Mouse (Mus musculus) lung, embryonic 14.5 days (tissue): ENCODE data around the gene Lrp2. TPM values are rescaled to one million over a fixed set of nuclear protein-coding genes. Genes with fewer than 3 reads are reported as not detected.

Source experiments
- ATAC-seq: fragments of 200-750 bp; cut with Nextera tagmentation; 2 replicates; pipeline ENCODE4 v1.8.0; 2017; ENCODE audit warnings: mild to moderate bottlenecking, moderate TSS enrichment, moderate library complexity; ENCODE audit not compliant: insufficient read depth
- DNase-seq: peaks from one replicate; pipeline ENCODE4 v3.0.0-alpha.2; 2015
- H3K27ac ChIP-seq: fragments of 300-500 bp; sonication (generic); 2 replicates; pipeline ENCODE4 v1.5.1; 2014; ENCODE audit warnings: low read depth, mild to moderate bottlenecking, moderate library complexity
- H3K27me3 ChIP-seq: fragments of 300-500 bp; sonication (generic); 2 replicates; pipeline ENCODE4 v1.6.1; 2014; ENCODE audit warnings: low read length, control low read depth; ENCODE audit not compliant: insufficient read depth
- H3K36me3 ChIP-seq: fragments of 300-500 bp; sonication (generic); 2 replicates; pipeline ENCODE4 v1.6.1; 2014; ENCODE audit warnings: control low read depth; ENCODE audit not compliant: insufficient read depth
- H3K4me1 ChIP-seq: fragments of 300-500 bp; sonication (generic); 2 replicates; pipeline ENCODE4 v1.6.1; 2014; ENCODE audit warnings: antibody characterized with exemption, control low read depth; ENCODE audit not compliant: insufficient read depth
- H3K4me2 ChIP-seq: fragments of 300-500 bp; sonication (generic); 2 replicates; pipeline ENCODE4 v1.6.1; 2014; ENCODE audit warnings: mild to moderate bottlenecking
- H3K4me3 ChIP-seq: fragments of 300-500 bp; sonication (generic); 2 replicates; pipeline ENCODE4 v1.5.1; 2014; ENCODE audit warnings: low read depth, low read length
- H3K9ac ChIP-seq: fragments of 300-500 bp; sonication (generic); 2 replicates; pipeline ENCODE4 v1.6.1; 2014
- H3K9me3 ChIP-seq: fragments of 300-500 bp; sonication (generic); 2 replicates; pipeline ENCODE4 v1.6.1; 2016; ENCODE audit warnings: low read depth, low read length, control low read depth
- CTCF ChIP-seq: IDR thresholded peaks from 2 replicates; pipeline ENCODE4 v1.5.1; 2016; ENCODE audit warnings: antibody characterized with exemption, low read depth
- whole genome bisulfite sequencing: fragments of 180-500 bp; shearing (Covaris S2); extraction: QIAGEN DNeasy Blood & Tissue Kit; methylation state at CpG from one replicate; pipeline ENCODE4 v1.1.7; 2014; 5-methylcytosine and 5-hydroxymethylcytosine counted together
- polyA plus RNA-seq: library from polyadenylated mRNA; unstranded; fragments of >200 nt; fragmentation: Nextera tagmentation; extraction: Ambion mirVana; gene quantifications from 2 replicates; pipeline ENCODE4 v1.2.1, GENCODE M21; 2014

Gene Lrp2
- polyA plus RNA-seq, 1 experiment from 2014 or later: 1.1 TPM

DNA sequence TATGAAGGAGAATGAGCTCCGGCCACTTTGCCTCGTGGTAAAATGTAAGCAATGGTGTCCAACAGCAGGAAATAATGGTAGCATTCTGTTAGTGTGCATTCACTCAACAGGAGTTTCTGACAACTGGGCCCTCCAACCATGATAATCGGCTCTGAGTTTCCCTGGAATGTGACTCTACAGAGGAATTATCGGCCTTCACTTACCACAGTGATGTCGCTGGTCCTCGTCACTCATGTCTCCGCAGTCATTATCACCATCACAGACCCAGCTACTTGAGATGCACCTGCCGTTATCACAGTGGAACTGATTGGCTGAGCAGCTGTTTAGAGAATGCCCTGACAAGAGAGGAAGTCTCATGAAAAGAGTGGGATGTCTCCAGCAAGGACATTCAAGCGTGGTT lies 110.7 kb downstream of the Lrp2 start:
- WGBS: 79% methylated on average over 9 of the region's 9 CpGs
- H3K9me3 ChIP-seq: no peaks in the 10 kb centered on the region
- H3K36me3 ChIP-seq: no peaks in the 10 kb centered on the region
- H3K9ac ChIP-seq: no peak overlapping the region
- H3K4me3 ChIP-seq: no peak overlapping the region
- no peak for TF ChIP-seq CTCF
- H3K4me1 ChIP-seq: no peaks in the 10 kb centered on the region
- ATAC-seq: no peak
- H3K27ac ChIP-seq: no peak overlapping the region
- DNase-seq: no peak
- H3K27me3 ChIP-seq: no peaks in the 10 kb centered on the region
- no peak overlapping the region for H3K4me2 ChIP-seq

DNA sequence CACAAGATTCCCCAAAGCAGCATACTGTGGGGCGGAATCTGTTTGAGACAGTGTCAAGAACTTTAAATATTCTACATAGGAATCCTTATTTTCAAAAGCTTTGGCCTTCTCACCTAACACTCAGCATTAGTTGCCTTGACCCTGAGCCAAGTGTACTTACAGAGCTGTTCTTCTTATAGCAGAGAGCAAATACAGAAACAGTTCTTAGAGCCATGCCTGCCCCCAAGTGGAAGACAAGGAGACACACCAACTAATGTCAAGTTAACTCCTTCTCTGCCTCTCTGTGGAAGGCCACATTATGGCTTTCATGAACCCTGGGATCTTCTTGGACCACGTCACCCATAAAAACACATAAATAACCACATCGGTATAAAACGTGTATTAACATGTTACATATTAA lies 114.0 kb downstream of the Lrp2 start:
- ATAC-seq (peak; percentile 87), DNase-seq (peak; percentile 83)
- Histone ChIP-seq H3K4me2 (no peak overlapping the region), H3K9me3 (no peaks in the 10 kb centered on the region), H3K9ac (no peak overlapping the region), H3K27ac (no peak overlapping the region), H3K4me3 (no peak overlapping the region), H3K27me3 (no peaks in the 10 kb centered on the region), H3K4me1 (no peaks in the 10 kb centered on the region), H3K36me3 (no peaks in the 10 kb centered on the region)
- peak; percentile 54 for TF ChIP-seq CTCF
- WGBS: 61% methylated on average over 4 of the region's 4 CpGs

DNA sequence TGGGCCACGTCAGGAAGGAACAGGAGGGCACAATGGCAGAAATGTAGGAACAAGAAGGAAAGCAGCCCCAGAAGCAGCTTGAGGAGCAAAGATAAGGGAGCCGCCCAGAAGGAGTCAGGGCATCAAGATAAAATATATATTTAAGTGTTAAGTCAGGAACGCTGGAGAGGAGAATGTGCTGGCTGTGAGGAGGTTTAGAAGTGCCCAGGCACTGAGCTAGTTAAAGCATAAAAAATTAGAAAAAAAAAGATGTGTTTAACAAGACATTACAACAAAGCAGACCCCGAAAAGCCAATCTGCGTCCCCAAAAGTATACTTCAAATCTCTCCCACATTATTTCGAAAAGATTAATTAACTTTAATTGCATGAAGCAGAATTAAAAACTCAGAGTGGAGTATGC lies 122.3 kb downstream of the Lrp2 start:
- ATAC-seq (no peak), DNase-seq (no peak)
- H3K4me3 ChIP-seq: no peak overlapping the region
- no peak overlapping the region for H3K4me2 ChIP-seq
- H3K36me3 ChIP-seq: no peaks in the 10 kb centered on the region
- H3K9me3 ChIP-seq: no peaks in the 10 kb centered on the region
- H3K9ac ChIP-seq: no peak overlapping the region
- H3K4me1 ChIP-seq: no peaks in the 10 kb centered on the region
- H3K27ac ChIP-seq: no peak overlapping the region
- no peak for TF ChIP-seq CTCF
- 71% methylated on average over 6 of the region's 6 CpGs for WGBS
- H3K27me3 ChIP-seq: no peaks in the 10 kb centered on the region

DNA sequence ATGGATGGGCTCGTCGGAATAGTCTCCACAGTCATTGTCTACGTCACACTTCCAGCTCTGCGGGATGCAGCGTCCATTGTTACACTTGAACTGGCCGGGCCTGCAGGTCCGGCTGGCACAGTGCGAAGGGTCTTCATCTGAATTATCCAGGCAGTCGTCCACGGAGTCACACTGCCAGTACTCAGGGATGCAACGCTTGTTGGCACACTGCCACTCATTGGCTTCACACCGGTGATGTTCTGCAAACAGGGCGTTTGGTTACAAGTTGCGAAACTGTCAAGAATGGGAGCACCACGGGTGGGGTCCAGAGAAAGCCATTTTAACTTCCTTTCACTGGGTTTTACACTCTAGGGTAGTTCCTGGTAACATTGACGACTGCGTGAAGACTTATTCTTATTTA lies 126.4 kb downstream of the Lrp2 start:
- ATAC-seq (no peak), DNase-seq (peak; percentile 8)
- no peaks in the 10 kb centered on the region for H3K27me3 ChIP-seq
- TF ChIP-seq CTCF: no peak
- H3K9ac ChIP-seq: no peak overlapping the region
- no peak overlapping the region for H3K4me2 ChIP-seq
- H3K4me3 ChIP-seq: no peak overlapping the region
- WGBS: 80% methylated on average over 17 of the region's 17 CpGs
- no peaks in the 10 kb centered on the region for H3K36me3 ChIP-seq
- no peak overlapping the region for H3K27ac ChIP-seq
- H3K9me3 ChIP-seq: no peaks in the 10 kb centered on the region
- no peaks in the 10 kb centered on the region for H3K4me1 ChIP-seq

DNA sequence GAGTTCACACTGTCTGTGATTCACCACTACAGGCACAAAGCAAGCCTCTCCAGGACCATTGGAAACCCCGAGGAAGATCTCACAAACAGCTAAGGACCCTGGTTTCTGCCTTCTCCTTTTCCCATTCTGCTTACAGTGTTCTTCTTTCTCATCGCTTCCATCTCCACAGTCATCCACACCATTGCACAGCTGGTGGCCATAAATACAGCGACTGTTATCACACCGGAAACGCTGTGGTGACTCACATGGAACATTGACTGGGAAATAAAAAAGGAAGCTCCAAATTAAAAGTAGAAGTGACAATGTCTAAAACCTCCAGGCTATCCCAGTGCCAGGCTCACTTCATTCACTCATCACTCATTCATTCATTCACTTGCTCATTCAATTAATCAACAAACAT lies 134.7 kb downstream of the Lrp2 start:
- Histone ChIP-seq H3K27ac (no peak overlapping the region), H3K9ac (no peak overlapping the region), H3K4me2 (no peak overlapping the region), H3K9me3 (no peaks in the 10 kb centered on the region), H3K36me3 (no peaks in the 10 kb centered on the region), H3K4me1 (no peaks in the 10 kb centered on the region), H3K27me3 (no peaks in the 10 kb centered on the region), H3K4me3 (no peak overlapping the region)
- TF ChIP-seq CTCF: no peak
- WGBS: 80% methylated on average over 5 of the region's 5 CpGs
- no peak for DNase-seq
- no peak for ATAC-seq

DNA sequence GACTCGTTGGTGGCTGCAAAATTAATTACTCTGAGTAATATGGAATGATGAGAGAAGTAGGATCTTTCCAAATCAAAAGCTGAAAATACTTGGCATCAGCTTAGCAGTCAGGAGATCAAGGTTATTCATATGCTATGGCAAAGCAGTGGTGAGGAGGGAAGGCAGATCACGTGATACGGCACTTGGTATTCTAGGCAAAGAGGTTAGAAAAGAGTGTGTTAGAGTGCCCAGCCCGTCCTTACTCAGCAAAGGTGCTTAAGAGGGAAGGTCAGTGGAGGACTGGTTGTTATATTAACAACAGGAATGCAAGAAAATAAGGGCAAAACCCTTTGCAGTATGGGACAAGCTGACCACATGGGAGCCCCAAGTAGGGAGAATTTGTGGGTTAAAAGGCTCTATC lies 137.3 kb downstream of the Lrp2 start:
- Histone ChIP-seq H3K4me3 (no peak overlapping the region), H3K36me3 (no peaks in the 10 kb centered on the region), H3K27me3 (no peaks in the 10 kb centered on the region), H3K27ac (no peak overlapping the region), H3K9ac (no peak overlapping the region), H3K9me3 (no peaks in the 10 kb centered on the region), H3K4me2 (no peak overlapping the region), H3K4me1 (no peaks in the 10 kb centered on the region)
- DNase-seq (no peak), ATAC-seq (no peak)
- 80% methylated on average over 4 of the region's 4 CpGs for WGBS
- TF ChIP-seq CTCF: no peak

DNA sequence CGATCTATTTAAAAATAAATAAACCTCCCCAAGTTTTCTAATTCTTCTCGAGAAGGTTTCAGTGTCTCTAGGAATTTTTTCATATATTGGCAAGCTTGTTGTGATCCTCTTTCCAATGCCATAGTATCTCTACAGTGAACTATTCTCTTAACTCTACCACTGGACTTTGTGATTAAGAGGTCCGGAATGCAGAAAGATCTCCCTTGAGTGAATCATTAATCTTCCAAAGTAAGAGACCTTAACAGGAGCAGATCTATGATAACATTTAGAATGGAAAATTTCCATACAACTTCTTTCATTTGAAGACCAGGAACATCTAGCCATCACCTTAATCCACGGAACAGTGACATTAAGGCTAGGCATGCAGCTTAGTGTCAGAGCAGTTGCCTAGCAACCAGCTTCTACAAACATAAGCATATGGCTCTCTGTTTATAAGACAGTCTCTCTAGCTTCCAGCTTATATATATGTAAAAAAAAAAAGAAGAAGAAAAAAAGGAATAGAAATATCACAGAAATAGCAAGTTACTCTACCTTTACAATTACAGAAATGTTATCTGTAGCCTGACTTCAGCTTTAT lies 139.9 kb downstream of the Lrp2 start:
- WGBS: 47% methylated on average over 4 of the region's 4 CpGs
- H3K4me2 ChIP-seq: no peak overlapping the region
- no peak overlapping the region for H3K9ac ChIP-seq
- DNase-seq: peak; percentile 74
- no peak overlapping the region for H3K4me3 ChIP-seq
- no peaks in the 10 kb centered on the region for H3K27me3 ChIP-seq
- TF ChIP-seq CTCF: no peak
- peak; percentile 62; the same call in 1 of the 2 replicates for ATAC-seq
- no peaks in the 10 kb centered on the region for H3K36me3 ChIP-seq
- H3K9me3 ChIP-seq: no peaks in the 10 kb centered on the region
- H3K27ac ChIP-seq: no peak overlapping the region
- no peaks in the 10 kb centered on the region for H3K4me1 ChIP-seq

DNA sequence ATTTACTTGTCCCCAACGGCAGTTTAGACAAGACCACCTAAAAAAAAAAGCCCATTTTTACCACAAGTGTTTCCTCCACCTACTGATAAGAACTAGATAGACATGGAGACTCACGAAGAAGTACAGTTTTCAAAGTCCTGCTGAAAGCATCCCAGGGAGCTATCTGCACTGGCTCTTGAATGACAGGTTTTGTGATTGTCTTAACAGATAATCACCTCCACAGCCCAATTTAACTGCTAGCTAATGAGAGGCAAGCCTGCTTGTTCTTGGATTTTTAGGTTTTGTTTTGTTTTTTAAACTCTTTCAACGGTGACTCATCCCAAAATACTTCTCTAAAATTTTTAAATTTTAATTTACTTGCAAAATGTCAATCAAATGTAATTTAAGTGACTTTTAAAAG lies 144.2 kb downstream of the Lrp2 start:
- no peak for ATAC-seq
- TF ChIP-seq CTCF: no peak
- 39% methylated on average over 3 of the region's 3 CpGs for WGBS

More for the DNA sequence above, 144.2 kb downstream of the Lrp2 start:
- Histone ChIP-seq H3K4me2 (no peak overlapping the region), H3K36me3 (no peaks in the 10 kb centered on the region), H3K4me1 (no peaks in the 10 kb centered on the region), H3K27me3 (no peaks in the 10 kb centered on the region), H3K9me3 (no peaks in the 10 kb centered on the region), H3K27ac (no peak overlapping the region), H3K9ac (no peak overlapping the region), H3K4me3 (no peak overlapping the region)
- DNase-seq: no peak
